Mouse (Mus musculus): ENCODE measurements at regions not wholly inside any gene's neighbourhood (a gene's known extent, or its start where the extent isn't known, plus 50 kb on each side); places are given as distances from the start of the nearest gene placed in this dataset.

GRCm38 (mm10) chr14:90935626-90936025 lies 2464.4 kb upstream of the Pcdh20 start:
- DNase-seq, result peak in 1 of 2 experiments; percentile 34

GRCm38 (mm10) chr14:90905270-90905669 lies 2434.1 kb upstream of the Pcdh20 start:
- no peak for DNase-seq

GRCm38 (mm10) chr14:90889738-90890137 lies 2418.5 kb upstream of the Pcdh20 start:
- no peak for DNase-seq

Measured in kidney, postnatal 25 days (tissue).